Mouse (Mus musculus) regulatory T cell (primary cell): ENCODE results near the gene Gpd1.
"Not testable (repeated sequence)": the region's sequence is repeated elsewhere in the genome, so short reads cannot be mapped to it uniquely, and the experiment has no call there.

Source experiments
- in situ Hi-C: fragments of 300-600 bp; cut with MboI, MseI; formaldehyde crosslinking; loops from one replicate; pipeline ENCODE4 v1.15.1; 2025; ENCODE audit warnings: high pct_unique_total_duplicates

Gene Gpd1

DNA sequence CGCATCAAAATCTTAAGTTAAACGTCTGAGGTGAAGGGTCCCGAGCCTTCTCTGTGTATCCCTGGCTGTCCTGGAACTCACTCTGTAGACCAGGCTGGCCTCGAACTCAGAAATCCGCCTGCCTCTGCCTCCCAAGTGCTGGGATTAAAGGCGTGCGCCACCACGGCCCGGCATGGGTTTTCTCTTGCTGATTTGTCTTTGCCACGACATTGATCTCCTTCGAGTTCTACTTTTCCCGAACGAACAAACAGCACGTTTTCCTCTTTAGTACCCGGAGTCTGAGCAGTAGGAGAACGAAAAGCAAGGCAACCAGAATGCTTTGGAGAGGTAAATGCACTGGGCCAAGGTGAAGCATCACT lies 15.7 kb upstream of the Gpd1 start:
- in situ Hi-C loops: not testable (repeated sequence)

DNA sequence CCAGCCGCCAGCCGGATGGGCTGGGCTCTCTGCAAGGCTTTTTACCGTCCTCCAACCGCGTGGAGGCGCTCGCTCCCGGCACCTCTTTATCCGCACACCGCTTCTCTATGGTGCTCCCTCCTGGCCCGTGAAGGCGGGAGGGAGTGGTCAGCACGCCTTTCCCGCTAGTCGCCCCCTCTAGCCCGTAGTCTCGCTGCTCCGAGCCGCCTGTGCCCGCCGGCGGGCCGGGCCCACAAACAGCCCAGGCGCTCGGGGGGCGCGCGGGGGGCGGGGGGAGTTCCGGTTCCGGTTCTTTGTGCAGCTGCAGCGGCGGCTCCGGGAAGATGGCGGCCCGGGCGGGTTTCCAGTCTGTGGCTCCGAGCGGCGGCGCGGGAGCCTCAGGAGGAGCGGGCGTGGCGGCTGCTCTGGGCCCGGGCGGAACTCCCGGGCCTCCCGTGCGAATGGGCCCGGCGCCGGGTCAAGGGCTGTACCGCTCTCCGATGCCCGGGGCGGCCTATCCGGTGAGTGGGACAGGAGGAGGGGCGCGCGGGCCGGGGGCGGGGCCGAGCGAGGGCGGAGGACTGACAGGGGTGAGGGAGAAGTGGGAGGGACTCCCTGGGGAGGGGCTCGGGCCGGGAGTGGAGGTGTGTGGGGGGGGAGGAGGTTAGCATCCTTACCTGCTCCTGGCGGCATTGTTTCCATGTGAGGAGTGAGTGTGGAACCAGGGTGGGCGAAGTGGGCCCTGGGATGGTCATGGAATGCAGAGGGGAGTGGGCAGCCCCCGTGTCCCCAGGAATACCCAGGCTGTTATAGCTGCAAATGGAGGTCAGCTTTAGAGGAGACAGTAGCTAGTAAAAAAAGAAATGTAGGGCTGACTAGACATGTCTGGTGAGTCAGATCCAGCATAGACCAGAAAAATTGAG lies 15.1 kb upstream of the Gpd1 start, which contains the start of gene Smarcd1:
Gene Smarcd1 (plus strand): TSS at position 131 of the 902 bp plus-strand sequence.
- in situ Hi-C loops: no loop called here

DNA sequence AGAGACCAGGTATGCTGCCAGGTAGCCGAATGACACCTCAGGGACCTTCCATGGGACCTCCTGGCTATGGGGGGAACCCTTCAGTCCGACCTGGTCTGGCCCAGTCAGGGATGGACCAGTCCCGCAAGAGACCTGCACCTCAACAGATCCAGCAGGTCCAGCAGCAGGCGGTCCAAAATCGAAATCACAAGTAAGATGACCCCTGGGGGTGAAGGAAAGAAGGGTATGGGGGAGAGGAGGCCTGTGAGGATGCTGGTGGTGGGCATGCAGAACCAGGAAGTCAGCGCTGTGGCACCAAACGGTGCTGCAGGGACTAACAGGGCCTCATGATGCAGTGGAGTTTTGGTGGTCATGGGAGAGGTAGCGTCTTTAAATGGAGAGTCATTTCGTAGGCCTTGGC lies 14.2 kb upstream of the Gpd1 start:
- in situ Hi-C loops: no loop called here

DNA sequence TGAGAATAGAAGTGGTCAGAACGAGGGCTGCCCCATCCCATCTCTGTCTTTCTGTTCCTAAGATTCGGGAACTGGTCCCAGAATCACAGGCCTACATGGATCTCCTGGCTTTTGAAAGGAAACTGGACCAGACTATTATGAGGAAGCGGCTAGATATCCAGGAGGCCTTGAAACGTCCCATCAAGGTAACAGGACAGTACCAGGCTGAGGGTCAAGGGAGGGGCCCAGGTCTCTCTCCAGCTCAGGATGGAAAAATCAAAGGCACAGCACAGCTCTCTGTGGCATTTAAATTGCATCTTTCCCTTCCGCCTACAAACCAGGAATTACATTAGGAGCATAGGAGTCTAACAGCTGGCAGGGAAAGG lies 13.7 kb upstream of the Gpd1 start:
- in situ Hi-C loops: no loop called here

DNA sequence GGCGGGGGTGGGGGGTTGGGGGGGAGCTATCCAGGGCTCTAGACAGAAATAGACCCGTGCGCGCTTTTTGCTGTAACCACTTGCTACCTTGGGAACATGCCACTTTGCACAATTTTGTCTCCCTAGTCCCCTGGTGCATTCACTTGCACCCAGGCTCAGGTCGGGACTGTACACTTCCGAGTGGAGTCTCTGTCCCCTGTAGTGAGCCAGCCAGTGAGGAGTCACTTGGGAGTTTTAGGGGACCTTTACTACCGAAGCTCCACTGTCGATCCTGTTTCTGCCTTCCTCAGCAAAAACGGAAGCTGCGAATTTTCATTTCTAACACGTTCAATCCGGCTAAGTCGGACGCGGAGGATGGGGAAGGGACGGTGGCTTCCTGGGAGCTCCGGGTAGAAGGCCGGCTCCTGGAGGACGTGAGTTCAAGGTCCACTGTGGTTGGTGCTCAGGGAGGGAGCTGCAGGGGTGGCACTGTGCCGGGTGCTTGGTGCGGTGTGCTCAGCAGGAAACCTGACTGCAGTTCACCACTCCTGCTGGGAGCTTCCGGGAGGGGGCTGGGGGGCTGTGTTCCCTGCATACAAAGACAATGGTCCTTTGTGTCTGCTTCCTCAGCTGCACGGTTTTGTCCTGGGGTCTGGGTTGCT lies 13.2 kb upstream of the Gpd1 start:
- in situ Hi-C loops: no loop called here

DNA sequence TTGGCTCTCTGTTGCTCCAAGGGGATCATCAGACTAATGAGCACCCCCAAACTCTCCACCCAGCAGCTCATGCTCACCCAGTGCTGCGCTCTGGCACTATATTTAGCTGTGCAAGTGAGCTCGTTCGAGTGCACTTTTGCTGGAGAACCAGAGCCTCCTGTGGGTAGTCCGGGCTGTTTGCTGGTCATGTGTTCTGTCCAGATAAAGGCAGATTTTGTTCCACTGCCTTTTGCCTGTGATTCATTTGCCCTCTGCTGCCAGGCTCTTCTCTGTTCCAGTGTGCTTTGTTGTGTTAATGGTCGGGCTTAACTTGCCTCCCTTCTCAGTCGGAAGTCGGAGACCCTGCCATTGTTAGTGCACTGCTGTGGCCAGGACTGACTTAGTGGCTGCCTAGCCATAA lies 12.4 kb upstream of the Gpd1 start:
- in situ Hi-C loops: no loop called here

DNA sequence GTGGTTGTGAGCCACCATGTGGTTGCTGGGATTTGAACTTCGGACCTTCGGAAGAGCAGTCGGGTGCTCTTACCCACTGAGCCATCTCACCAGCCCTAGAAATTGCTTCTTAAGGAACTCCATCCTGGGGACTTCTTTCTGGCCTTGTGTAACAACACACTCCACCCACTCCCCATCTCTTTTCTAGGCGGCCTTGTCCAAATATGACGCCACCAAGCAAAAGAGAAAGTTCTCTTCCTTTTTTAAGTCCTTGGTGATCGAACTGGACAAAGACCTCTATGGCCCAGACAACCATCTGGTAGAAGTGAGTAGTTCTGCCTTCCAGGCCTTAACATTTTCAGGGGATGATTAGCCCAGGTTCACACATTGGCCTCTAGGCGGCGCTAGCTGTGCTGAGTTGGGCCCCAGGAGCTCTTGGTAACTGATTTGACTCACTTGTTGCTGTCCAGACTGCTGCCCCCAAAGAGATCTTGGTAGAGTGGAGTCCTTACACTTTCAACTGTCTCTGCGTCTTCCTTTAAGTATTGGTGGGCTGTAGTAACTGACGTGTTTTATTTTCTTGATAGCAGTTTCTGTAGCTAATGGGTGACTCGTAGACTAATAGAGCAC lies 11.8 kb upstream of the Gpd1 start, which contains the start of gene Gm17349:
Gene Gm17349 (minus strand): TSS at position 51 of the 609 bp plus-strand sequence.
- in situ Hi-C loops: no loop called here

DNA sequence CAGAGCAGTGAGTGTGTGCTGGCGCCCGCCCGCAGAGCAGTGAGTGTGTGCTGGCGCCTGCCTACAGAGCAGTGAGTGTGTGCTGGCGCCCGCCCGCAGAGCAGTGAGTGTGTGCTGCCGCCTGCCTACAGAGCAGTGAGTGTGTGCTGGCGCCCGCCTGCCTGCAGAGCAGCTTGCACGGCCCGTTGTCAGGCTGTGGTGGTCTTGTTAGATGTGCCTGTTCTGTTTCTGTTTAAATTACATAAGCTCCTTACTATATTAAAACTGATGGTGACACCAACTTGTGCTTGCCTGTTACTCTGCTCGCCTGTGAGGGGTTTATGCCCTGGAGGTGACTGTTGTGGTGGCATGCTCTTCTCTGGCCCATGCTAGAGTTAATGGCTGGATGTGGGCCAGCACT lies 9.1 kb upstream of the Gpd1 start:
- in situ Hi-C loops: no loop called here

DNA sequence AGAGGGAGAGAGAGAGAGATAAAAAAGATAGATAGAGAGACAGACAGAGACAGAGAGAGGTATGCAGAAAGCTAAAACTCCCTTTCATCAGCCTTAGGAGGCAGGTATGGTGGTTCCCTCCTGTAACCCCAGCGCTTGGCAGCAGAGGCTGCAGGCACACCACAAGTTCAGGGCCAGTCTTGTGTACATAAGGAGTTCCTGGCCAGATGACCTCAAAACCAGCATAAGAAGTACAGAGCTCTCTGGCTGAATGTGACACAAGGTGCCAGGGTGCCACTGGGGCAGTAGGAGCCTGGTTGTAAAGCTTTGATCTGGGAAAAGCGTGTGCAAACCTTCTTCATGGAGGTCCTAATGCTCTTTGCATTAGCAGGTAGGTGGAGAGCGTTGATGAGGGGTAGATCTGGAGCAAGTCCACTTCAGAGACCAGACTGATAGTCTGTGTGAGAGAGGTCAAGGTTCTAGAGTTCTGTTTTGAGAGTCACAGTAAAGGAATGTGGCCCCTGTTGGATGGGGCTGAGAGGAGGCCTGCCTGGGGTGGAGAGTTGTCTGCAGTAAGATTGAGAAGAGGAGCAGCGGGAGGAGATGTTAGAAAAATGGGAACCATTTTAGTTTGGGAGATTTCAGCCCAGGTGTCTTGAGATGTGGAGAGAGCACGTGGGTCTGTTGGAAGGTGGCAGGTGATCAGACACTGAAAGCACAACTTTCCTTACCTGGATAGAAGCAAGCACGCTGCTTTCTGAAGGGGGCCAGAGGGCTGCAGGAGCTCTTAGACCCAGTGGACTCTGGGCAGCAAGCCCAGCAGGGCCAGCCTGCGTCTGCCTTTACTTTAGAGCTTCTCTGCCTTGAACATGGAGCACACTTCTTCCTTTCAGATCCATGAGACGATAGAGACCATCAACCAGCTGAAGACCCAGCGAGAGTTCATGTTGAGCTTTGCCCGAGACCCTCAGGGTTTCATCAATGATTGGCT lies 6.8 kb upstream of the Gpd1 start:
- in situ Hi-C loops: no loop called here

DNA sequence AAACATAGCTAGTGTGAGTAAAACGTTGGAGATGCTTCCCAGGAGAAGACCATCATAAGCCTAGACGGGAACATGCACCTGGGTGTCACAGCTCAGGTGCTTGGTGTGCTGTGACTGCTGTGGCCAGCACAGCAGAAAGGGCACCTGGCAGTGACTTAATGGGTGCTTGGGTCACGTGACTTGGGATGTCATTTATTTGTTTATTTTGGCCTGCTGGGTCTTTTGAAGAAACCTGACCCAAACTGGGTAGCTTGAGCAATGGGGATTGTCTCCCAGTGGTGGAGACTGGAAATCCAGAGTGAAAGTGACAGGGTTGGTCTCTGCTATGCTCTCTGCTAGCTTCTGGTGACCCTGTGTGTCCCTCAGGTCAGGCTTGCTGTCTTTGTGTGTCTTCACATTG lies 5.8 kb upstream of the Gpd1 start:
- in situ Hi-C loops: no loop called here

DNA sequence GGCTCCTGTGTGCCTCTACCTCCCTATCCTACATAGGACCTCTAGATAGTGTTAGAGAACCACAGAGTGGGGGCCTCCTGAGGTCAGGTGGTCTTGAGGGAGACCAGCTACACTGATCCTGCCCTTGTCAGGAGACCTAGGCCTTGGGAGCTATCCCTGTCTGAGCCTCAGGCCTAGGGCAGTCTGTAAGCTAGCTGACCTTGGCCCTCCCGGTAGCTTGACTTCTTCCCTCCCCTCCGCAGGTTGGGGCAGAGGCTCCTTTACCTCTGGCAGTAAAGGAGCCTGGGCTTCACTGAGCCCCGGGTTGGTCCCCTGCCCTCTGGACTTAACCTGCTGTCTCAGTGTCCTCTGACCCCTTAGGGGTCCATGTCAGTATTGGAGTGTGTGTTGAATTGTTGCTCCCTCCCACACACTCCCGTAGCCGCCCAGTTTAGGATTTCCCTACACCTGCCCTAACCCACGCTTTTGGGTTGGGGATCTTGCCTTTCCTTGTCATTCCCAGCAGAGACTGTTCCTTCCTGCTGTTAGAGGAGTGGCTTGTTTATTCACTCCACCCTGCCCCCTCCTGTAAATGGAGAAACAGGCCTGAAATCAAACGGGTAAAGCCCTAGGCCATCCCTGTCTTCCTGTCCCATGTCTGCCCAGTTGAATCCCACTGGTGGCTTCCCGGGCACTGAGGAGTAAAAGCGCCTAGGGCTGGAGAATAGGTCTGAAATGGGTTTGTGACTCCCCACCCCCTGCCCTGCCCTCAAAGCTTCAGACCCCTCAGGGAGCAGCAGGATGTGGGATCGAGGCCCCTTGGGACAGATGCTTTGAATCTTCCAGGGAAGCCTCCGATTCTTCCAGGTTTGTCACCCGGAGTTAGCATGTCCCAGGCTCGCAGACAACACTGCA lies 4.4 kb upstream of the Gpd1 start:
- in situ Hi-C loops: no loop called here

DNA sequence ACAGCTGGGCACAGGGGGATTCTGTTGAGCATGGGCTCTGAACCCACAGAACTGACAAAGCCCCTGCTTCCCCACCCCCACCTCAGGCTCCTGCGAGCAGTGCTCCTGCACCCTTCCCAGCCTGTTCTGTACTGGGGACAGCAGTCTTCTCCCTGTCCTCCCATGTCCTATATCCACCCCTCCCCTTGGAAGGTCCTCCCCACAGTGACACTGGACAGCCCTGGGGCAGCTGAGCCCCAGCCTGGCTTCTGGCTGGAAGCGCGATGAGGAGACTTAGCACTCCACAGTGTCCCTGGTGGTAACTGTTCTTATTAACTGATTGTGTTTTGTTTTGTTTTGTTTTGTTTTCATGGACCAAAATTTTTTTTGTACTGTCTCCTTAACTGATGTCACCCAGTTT lies 3.7 kb upstream of the Gpd1 start:
- in situ Hi-C loops: no loop called here

DNA sequence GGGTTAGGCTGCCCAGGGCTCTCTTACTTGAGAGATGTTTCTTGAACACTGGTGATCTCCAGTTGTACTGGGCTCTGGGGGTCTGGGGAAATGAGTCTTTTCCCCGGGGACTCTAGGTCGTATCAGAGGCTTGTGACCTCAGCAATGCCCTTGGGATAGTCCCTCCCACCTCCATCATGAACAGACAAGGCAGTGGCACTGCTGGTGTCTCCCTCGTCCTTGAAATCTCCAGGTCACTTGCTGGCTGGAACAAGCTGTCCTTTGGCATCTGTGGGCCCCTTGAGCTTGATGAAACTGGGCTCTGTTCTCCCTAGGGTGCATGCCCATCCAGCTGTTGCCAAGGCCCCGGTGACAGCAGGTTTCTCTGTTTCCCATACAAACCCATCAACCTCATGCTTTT lies 3.1 kb upstream of the Gpd1 start:
- in situ Hi-C loops: no loop called here

DNA sequence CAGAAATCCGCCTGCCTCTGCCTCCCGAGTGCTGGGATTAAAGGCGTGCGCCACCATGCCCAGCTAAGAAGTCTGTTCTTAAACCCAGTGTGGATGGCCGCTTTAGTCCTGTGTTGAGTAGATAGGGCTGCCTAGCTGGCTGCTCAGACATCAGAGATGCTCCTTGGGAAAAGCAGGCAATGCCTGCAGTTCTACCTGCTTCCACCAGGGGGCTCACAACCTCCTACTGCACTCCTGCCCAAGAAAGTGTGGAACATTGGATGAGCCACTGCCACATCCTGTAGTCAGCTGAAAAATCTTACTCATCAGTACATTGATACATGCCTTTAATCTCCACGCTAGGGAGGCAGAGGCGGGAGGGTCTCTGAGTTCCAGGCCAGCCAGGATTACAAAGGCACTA lies 2.5 kb upstream of the Gpd1 start:
- in situ Hi-C loops: no loop called here

DNA sequence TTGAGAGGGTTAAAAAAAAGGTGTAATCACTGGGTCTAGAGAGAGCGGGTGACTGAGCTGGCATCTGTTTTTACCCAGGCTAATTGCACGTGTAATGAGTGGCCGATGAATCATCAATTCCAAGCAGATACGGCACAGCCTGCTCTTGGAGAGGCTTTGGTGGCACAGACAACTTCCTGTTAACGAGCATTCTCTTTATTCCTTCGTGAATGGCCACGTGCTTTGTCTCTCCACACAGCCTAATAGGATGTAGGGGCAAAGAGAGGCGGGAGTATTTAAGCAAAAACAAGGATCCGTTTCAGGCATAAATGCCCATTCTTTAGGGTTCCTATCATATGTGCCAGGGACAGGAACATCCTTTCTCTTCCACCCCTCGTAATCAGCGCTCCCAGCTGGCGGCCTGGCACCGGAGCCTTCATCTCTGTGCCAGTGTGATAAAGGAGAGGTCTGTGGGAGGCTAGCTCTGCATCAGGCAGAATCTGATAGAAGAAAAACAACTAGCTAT lies 1.9 kb upstream of the Gpd1 start:
- in situ Hi-C loops: no loop called here

DNA sequence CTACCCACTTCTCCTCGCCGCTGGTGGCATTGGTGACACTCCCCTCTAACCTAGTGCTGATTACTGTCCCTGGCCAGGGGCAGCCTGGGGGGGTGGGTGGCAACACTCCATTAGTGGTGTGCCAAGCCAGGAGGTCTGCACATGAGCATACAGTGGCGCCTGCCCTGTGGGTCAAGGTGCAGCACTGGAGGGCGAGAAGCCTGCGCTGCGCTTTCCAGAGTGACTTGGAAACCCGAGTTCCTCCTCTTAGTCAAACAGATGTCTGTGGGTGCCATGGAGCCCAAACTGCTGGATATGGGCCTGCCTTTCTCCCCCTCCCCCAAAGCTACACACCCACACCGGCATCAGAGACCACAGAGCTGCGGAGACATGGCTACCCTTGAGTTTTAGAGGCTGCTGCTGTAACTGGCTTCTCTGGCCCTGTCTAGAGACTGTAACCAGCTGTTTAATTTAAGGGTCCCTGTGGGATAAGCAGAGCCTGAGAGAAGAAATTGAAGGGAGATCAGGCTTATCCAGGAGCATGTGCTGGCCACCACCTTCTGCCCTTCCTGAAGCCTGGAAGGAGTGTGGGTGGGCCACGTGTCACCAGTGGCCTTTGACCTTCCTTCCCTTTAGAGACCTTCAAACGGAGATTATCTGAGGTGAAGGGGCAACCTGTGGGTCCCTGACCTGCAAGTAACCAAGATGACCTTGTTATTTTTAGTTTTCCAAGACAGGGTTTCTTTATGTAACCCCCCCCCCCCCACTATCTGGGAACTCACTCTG lies 1.2 kb upstream of the Gpd1 start:
- in situ Hi-C loops: no loop called here

DNA sequence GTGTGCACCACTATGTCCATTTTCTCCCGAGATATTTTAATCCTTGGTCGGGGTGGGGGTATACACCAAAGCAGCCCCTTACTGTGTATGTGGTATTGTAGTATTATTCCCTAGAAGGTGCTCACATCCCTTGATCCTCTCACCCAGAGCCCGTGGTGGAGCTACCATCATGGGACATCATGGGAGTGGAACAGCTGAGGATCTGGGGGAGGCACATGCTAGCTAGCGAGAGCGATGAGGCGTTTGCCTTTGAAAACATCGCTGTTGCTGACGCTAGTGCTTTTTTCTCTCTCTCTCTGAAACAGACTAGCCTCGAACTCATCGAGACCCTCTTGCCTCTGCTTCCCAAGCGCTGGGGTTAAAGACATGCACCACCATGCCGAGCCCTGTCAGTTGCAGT lies 501 bp upstream of the Gpd1 start:
- in situ Hi-C loops: no loop called here

DNA sequence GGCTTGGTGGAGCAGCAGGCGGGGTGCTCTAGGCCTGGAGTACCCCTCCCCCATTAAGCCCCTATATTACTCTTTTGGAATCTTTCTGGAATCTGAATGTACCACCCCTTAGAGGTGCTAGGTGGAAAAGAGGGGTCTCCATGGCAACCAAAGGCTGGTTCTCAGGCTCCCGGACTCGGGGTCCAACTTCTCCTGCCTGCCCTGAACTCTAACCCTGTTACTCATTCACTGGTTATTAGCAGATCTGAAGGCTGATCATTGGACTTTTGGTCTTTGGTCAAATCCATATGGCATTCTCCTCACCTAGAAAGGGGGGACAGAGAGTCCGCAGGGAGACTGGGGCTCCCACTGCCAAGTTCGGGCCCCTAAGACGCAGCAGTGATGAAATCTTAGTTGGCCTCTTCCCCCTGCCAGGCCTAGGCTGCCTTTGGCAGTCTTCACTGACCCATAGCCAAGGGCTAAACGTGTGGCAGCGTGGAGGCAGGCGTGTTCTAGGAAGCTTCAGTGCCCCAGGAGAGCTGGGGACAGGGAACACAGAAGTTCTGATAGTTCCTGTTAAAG lies 1.2 kb downstream of the Gpd1 start:
- in situ Hi-C loops: no loop called here

DNA sequence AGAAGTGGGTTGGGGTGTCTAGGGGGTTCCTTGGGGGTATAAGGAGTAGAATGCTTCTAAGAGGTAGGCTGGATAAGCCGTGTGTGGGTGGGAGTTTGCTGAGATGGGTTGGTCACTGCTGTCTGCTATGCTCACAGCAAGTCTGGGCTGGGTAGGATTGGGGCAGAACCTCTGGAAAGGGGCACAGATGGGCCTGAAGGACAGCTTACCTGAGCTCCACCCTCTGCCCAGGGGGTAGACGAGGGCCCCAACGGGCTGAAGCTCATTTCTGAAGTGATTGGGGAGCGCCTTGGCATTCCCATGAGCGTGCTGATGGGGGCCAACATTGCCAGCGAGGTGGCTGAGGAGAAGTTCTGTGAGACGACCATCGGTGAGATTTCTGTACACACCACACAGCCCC lies 2.5 kb downstream of the Gpd1 start:
- in situ Hi-C loops: loop anchor here (10.0 kb wide), 1 partner anchor 185 kb away; no protein-coding TSS in a partner anchor
